9 mouse cellular contexts compared by ENCODE assay signal in the genomic region with DNA sequence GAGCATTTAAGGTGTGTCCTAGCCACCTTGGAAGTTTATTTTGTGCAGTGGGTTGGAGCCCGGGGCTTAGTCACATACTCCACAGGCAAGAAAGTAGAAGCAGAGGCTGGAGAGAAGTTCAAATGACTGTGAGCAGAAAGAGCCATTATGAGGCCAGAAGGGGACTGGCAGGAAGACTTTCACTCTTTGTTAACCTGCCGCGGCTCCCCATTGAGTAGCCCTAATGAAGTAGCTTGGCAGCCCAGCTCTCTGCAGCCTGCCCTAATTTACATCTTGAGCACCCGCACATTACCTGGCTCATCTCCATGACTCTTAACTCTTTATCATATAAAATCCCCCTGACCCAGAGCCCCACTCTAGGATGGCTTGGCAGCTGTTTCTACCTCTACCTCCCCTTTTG. TPM values are rescaled to one million over a fixed set of nuclear protein-coding genes. Genes with fewer than 3 reads are reported as not detected.
A peak's percentile ranks its signal among the peaks of the same experiment; 100 is the strongest.
DNase-seq lines count a peak whose midpoint lies in the region; ATAC-seq and TF ChIP-seq lines count a peak whose summit lies in the region.
"Had no signal": no experiment of that assay in that cellular context is flagged by ENCODE, and none has a peak within 500 bp of the region (broad histone marks: within the 10 kb centered on the region; RNA-seq: fewer than 3 reads in every experiment).

No protein-coding gene starts in this region.

- no peak for ATAC-seq in heart, embryonic 13.5 days (ENCODE audit: extremely low read depth, insufficient number of reproducible peaks, low FRiP score, low TSS enrichment)
- ATAC-seq in forebrain, embryonic 15.5 days (replicated peaks): no peak
- no peak for ATAC-seq in midbrain, embryonic 11.5 days (ENCODE audit: low FRiP score)
- ATAC-seq in megakaryocyte progenitor cell, adult 5-6 weeks (replicated peaks; ENCODE audit: poor library complexity): no peak

- 39% methylated on average over 4 of the region's 4 CpGs for WGBS in heart, embryonic 13.5 days
- WGBS in bone marrow, adult 2 months: 77% methylated on average over 4 of the region's 4 CpGs
- WGBS in forebrain, embryonic 15.5 days: 2% methylated on average over 4 of the region's 4 CpGs
- 7% methylated on average over 4 of the region's 4 CpGs for WGBS in midbrain, embryonic 11.5 days

- intact Hi-C loops in heart, postnatal 14 days (cut with DNase I): no loop called here

- no peak for TF ChIP-seq POLR2A in bone marrow, adult 2 months (IDR thresholded peaks at IDR 0.05; ENCODE audit: borderline replicate concordance, control insufficient read depth, low read depth, low read length)

- H3K4me3 ChIP-seq in heart, embryonic 13.5 days: peak overlapping the region; percentile 90
- peak overlapping the region; percentile 35 for H3K4me3 ChIP-seq in bone marrow, adult 2 months (replicated peaks; ENCODE audit: control insufficient read depth, low read depth, low read length)
- peak overlapping the region; percentile 96 for H3K4me3 ChIP-seq in forebrain, embryonic 15.5 days
- peak overlapping the region; percentile 79 for H3K4me3 ChIP-seq in midbrain, embryonic 11.5 days (ENCODE audit: low read depth, low read length)
- H3K4me3 ChIP-seq: megakaryocyte, embryonic 14.5 days had no signal

- peak overlapping the region; percentile 96 for H3K9ac ChIP-seq in heart, embryonic 13.5 days
- peak overlapping the region; percentile 100 for H3K9ac ChIP-seq in forebrain, embryonic 15.5 days (replicated peaks)
- H3K9ac ChIP-seq in midbrain, embryonic 11.5 days (ENCODE audit: low read length): peak overlapping the region; percentile 96

- peak overlapping the region; percentile 98 for H3K4me2 ChIP-seq in heart, embryonic 13.5 days
- peak overlapping the region; percentile 91 for H3K4me2 ChIP-seq in forebrain, embryonic 15.5 days (replicated peaks)
- peak overlapping the region; percentile 86 for H3K4me2 ChIP-seq in midbrain, embryonic 11.5 days

- H3K4me1 ChIP-seq in heart, embryonic 13.5 days: peaks cover 37% of the 10 kb centered on the region
- H3K4me1 ChIP-seq in bone marrow, adult 2 months (ENCODE audit: control insufficient read depth, insufficient read depth, low read length): no peaks in the 10 kb centered on the region; the same call in 1 of the 2 replicates
- peaks cover 63% of the 10 kb centered on the region for H3K4me1 ChIP-seq in forebrain, embryonic 15.5 days
- H3K4me1 ChIP-seq in midbrain, embryonic 11.5 days (ENCODE audit: control insufficient read depth, insufficient read depth, low read length): peaks cover 45% of the 10 kb centered on the region

- H3K27ac ChIP-seq in heart, embryonic 13.5 days (replicated peaks): no peak overlapping the region
- H3K27ac ChIP-seq in bone marrow, adult 2 months (ENCODE audit: control insufficient read depth, insufficient read depth, low read depth, low read length, poor library complexity): no peak overlapping the region
- peak overlapping the region; percentile 99 for H3K27ac ChIP-seq in forebrain, embryonic 15.5 days (replicated peaks)
- peak overlapping the region; percentile 8; the same call in 1 of the 2 replicates for H3K27ac ChIP-seq in midbrain, embryonic 11.5 days (ENCODE audit: low read depth, low read length)

- no peaks in the 10 kb centered on the region for H3K9me3 ChIP-seq in heart, embryonic 13.5 days
- no peaks in the 10 kb centered on the region for H3K9me3 ChIP-seq in forebrain, embryonic 15.5 days
- H3K9me3 ChIP-seq in midbrain, embryonic 11.5 days (ENCODE audit: control insufficient read depth, low read length): no peaks in the 10 kb centered on the region

- no peak for DNase-seq in heart, postnatal 14 days
- no peak for DNase-seq in midbrain, embryonic 11.5 days (ENCODE audit: low spot score, missing footprints)
- no peak for DNase-seq in adrenal gland, postnatal 36 days
- DNase-seq in left cerebral cortex, adult 11 months (ENCODE audit: low spot score): no peak

- H3K27me3 ChIP-seq in heart, embryonic 13.5 days (replicated peaks): peaks cover 7% of the 10 kb centered on the region; the same call in 1 of the 2 replicates
- H3K27me3 ChIP-seq in forebrain, embryonic 15.5 days: no peaks in the 10 kb centered on the region
- H3K27me3 ChIP-seq in midbrain, embryonic 11.5 days (ENCODE audit: control insufficient read depth, insufficient read depth, low read length): no peaks in the 10 kb centered on the region

- H3K36me3 ChIP-seq in heart, embryonic 13.5 days: peaks cover 17% of the 10 kb centered on the region
- H3K36me3 ChIP-seq in forebrain, embryonic 15.5 days: peaks cover 22% of the 10 kb centered on the region; the same call in 1 of the 2 replicates
- peaks cover 8% of the 10 kb centered on the region for H3K36me3 ChIP-seq in midbrain, embryonic 11.5 days (ENCODE audit: control insufficient read depth, insufficient read depth, low read length)

- no peak for TF ChIP-seq CTCF in bone marrow, adult 2 months (IDR thresholded peaks at IDR 0.05; ENCODE audit: control insufficient read depth, insufficient read depth, low read length)

RNA-seq across cellular contexts. Expression of a gene that starts 2.2 kb away (rescaled TPM):
- 12.7 and 13.7 TPM in 2 replicates for polyA plus RNA-seq in heart, embryonic 13.5 days (2015; fragmentation: Nextera tagmentation; extraction: Ambion mirVana)
- total RNA-seq in heart, postnatal 14 days (2021): 10 to 100 TPM; 77.7 to 82.2 TPM
- polyA plus RNA-seq in bone marrow, adult 2 months (2011; ENCODE audit: insufficient read depth, insufficient read length, low replicate concordance, missing spikeins): 8.9 and 21.0 TPM in 2 replicates
- 336 and 348 TPM in 2 replicates for polyA plus RNA-seq in forebrain, embryonic 15.5 days (2015; fragmentation: Nextera tagmentation; extraction: Ambion mirVana)
- 133 and 162 TPM in 2 replicates for polyA plus RNA-seq in midbrain, embryonic 11.5 days (2014; fragmentation: Nextera tagmentation; extraction: Ambion mirVana)
- 10 to 100 TPM; 23.3 to 88.8 TPM for total RNA-seq in adrenal gland, postnatal 36 days (2021)
- 0.95 and 1.7 TPM in 2 replicates for total RNA-seq in megakaryocyte progenitor cell, adult 5-6 weeks (2015)
- total RNA-seq in megakaryocyte progenitor cell, adult 5-6 weeks (2017): 1.5 and 2.0 TPM in 2 replicates

Comparison
In these comparisons a context has a peak if more than half of its experiments do, and no peak if none do; other contexts are left out.
1. H3K27ac ChIP-seq: peak in forebrain, embryonic 15.5 days (single experiment) and midbrain, embryonic 11.5 days (single experiment); none in heart, embryonic 13.5 days (single experiment) and bone marrow, adult 2 months (single experiment).
2. H3K4me3 ChIP-seq: peak in every context shown above with its lines; median percentile 96 in forebrain, embryonic 15.5 days; 90 in heart, embryonic 13.5 days; 79 in midbrain, embryonic 11.5 days; 35 in bone marrow, adult 2 months.
3. Peak in every context shown above with its lines, with median percentiles within 50 percentile points of each other: H3K4me2 ChIP-seq and H3K9ac ChIP-seq.